Mouse (Mus musculus) mesoderm, embryonic 11.5 days (tissue): Measurements from ENCODE around the gene Rps16.

Source experiments
- DNase-seq: peaks from one replicate; pipeline ENCODE4 v3.0.0-alpha.2; 2012; ENCODE audit warnings: low read depth, low spot score

Gene Rps16

GRCm38 (mm10) chr7:28347746-28348145 is 2.7 kb upstream of the Rps16 start:
- no peak for DNase-seq

GRCm38 (mm10) chr7:28348601-28349000 is 1.9 kb upstream of the Rps16 start:
- no peak for DNase-seq

DNA sequence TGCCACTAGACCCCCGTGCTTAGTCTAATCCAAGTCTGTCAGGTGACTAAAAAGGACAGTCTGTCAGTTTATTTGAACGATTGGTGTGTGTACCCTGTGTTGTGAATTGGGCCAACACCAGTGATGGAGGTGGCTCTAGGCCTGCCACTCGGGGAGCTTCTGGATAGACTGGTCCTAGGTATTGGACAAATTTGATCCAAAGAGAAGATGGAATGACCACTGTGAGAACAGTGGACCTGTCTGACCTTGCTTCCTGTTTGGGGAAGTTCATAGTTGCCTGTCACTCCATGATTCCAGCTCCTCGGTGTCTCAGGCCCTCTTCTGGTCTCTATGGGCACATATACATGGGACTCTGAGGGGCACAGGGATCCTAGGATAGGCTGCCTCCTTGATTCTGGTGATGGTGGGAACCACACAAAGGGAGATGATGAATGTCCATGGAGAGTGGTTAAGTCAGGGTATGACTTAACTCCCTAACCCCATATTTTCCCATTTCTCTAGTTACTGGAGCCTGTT is 1.3 kb downstream of the Rps16 start:
- DNase-seq: no peak

GRCm38 (mm10) chr7:28353267-28353666 is 2.8 kb downstream of the Rps16 start:
- no peak for DNase-seq

DNA sequence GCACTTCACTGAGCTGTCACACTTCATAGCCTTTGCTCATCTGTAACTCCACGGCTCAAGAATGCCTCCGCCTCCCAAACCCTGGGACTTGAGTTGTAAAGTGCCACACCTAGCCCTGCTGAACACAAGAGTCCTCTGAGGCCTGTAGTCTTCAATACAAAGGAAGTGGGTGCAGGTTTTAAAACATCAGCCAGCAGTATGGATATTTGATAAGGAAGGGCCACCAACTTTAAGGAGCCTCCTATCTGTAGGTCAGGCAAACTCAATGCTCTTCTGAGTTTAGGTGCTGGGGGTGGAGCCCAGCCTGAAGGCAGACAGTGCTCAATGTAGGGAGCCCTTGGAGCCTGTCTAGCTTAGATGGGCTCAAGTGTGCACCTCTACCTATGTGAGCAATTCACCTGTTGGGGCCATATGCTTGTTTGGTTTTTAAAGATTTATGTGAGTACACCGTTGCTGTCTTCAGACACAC is 3.7 kb downstream of the Rps16 start:
- no peak for DNase-seq

DNA sequence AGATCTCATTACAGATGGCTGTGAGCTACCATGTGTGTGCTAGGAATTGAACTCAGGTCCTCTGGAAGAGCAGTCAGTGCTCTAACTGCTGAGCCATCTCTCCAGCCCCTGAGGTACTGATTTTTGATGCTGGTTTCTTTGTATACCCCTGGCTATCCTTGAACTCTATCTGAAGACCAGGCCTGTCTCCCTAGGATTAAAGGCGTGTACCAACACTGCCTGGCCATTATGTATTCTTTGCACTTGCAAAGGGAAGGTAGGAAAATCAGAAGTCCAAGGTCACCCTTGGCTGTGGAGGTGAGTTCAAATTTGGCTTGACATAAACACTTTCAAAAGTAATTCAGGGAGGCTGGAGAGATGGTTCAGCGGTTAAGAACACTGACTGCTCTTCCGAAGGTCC is 4.1 kb downstream of the Rps16 start:
- DNase-seq: no peak

DNA sequence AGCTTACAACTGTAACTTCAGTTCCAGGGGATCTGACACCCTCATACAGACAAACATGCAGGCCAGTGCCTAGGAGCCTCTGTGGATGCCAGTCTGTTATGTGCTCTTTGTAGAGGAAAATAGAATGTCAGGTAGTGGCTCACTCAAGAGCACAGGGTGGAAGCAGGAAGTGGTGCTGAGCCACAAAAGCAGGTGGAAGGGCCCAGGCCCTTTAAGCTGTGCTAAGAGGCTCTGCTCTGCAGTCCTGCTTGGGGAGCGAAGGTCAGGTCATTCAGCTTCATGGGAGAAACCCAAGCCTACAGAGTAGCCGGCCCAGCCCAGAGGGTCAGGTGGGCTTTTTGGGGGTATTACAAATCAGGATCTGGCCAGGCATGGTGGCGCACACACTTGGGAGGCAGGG is 4.8 kb downstream of the Rps16 start:
- no peak for DNase-seq

- peak; percentile 79 for DNase-seq
These were observed 6.5 kb downstream of the Rps16 start for GRCm38 (mm10) chr7:28356981-28357380.

GRCm38 (mm10) chr7:28357984-28358383 is 7.5 kb downstream of the Rps16 start:
- DNase-seq: no peak

DNA sequence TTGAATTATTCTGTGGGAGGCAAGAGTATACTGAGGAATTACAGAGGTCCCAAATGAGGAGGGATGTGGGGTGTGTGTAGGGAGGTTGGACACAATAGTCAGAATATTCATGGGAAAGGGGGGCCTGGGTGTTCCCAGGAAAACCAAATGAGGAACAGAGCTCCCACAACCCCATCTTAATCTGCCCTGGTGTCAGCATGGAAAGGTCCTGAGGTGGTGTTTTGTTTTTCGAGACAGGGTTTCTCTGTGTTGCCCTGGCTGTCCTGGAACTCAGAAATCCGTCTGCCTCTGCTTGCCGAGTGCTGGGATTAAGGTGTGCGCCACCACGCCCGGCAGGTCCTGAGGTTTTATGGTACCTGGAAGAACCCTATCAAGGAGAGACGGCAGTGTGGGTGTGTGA is 8.0 kb downstream of the Rps16 start:
- DNase-seq: no peak

DNA sequence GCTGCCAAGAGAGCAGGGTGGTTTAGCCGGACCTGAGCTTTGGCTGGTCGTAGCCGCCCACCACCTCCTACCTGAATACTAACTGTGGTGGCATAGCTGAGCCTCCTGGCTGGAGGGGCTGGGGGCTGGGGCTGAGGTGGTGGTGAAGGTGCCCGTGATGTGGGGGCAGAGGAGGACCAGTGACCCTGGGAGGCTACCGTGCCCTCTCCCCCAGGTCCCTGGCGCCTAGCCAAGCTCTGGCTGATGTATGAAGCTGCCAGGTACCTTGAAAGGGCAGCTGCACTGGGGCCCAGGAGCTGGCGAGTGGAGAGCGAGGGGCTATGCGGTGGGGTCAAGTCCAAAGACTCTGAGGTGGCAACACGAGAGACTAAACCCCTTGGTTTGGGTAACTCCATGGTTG is 9.4 kb downstream of the Rps16 start:
- DNase-seq: no peak

- no peak for DNase-seq
These were observed 9.8 kb downstream of the Rps16 start for GRCm38 (mm10) chr7:28360291-28360690.

GRCm38 (mm10) chr7:28361647-28362341 is 11.3 kb downstream of the Rps16 start:
- no peak for DNase-seq

GRCm38 (mm10) chr7:28362441-28363060 is 12.1 kb downstream of the Rps16 start:
- no peak for DNase-seq

DNA sequence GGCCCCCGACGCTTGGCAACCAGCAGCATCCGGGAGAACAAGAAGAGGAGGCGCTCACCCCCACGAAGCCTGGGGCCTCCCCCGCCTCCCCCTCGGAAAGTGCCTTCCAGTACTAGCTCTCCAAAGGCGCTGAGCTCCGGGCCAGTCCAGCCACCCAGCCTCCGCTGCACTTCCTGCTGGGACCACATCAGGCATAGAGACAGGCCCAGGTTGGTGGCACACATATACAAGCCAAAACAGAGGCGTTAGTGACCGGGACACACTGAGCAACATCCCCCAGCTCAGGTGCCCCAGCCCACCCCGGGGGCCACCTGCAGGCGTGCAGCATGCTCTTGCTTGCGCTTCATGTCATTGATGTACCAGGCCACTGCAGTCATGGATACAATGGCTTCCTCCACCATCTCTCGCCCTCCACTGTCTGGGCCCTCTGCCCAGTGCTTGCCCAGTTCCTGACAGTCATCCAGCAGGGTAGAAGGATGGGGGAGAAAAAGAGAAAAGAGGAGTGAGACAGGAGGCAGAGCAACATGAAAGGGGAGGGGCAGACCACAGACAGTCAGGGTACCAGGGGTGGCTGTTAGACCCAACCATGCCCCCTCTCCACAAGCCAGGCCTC is 17.3 kb downstream of the Rps16 start:
- DNase-seq: no peak

DNA sequence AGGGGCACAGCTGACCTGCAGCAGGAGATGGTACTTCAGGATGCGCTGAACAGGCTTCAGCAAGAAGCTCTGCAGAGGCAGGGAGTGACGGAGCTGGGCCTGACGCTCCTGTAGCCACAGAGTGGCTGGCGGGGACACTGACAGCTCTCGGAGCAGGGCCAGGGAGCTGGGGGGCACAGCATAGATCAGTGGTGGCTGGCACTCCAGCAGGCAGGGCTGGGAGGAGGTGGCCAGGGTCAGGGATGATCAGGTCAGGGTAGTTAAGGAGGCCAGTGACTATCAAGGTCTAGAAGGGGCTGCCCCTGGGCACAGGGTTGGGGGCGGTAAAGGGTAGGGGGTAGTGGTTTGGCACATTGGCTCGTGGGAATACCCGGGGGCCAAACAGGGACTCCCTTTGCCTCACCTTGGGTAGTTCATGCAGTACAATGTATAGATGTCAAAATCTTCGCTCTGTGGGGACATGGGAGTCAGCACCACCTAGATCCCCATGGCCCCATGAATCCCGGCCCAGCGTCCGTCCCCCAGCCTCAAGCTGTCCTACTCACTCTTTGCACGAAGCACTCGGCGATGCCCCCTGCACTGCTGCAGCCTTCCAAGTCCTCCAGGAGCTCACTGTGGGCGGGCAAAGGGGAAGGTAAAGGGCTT is 17.9 kb downstream of the Rps16 start:
- DNase-seq: no peak

GRCm38 (mm10) chr7:28370051-28370450 is 19.6 kb downstream of the Rps16 start:
- no peak for DNase-seq

DNA sequence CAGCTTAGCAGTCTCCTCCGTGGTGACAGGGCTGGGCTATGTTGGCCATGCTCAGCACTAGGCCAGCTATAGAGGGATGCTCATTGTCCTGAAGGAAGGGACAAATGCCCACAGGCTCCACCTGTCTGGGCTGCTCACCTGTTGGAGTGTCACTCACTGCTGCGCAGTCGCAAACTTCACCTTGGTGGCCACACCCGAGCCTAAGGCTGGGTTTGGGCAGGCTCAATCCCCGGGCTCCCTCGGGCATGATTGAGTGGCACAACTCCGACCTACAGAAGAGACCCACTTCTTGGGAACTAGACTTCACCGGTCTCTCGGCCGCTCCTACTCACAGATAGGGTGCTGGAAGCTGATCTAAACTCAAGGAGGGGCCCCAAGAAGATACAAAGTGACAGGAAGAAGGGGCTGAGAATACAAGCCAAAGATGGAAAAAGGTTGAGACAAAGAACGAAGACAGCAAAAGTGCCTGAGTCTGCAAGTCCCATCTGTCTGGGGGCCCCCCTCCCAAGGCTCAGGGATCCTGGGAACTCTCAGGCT is 20.6 kb downstream of the Rps16 start:
- DNase-seq: no peak

DNA sequence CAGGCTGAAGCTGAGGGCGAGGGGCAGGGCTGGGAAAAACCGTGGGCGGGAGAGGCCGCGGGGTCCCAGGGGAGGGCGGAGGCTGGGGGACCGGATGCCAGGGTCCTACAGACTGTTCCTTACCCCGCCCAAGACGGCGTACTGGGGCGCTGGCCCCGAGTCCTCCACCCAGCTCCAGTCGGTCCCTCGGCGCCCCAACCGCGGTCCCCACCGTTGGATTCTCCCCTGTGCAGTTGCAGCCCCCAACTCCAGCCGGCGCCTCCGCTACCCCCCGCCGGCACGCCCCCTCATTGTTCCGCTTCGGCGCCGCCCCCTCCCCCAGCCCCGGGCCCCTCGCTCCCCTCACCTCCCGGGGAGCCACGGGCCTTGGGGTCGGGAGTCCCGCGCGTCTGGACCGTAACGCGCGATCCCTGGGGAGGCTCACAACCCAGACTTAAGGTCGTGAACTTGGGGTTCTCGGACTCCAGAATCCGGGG is 21.1 kb downstream of the Rps16 start:
- peak; percentile 43 for DNase-seq

DNA sequence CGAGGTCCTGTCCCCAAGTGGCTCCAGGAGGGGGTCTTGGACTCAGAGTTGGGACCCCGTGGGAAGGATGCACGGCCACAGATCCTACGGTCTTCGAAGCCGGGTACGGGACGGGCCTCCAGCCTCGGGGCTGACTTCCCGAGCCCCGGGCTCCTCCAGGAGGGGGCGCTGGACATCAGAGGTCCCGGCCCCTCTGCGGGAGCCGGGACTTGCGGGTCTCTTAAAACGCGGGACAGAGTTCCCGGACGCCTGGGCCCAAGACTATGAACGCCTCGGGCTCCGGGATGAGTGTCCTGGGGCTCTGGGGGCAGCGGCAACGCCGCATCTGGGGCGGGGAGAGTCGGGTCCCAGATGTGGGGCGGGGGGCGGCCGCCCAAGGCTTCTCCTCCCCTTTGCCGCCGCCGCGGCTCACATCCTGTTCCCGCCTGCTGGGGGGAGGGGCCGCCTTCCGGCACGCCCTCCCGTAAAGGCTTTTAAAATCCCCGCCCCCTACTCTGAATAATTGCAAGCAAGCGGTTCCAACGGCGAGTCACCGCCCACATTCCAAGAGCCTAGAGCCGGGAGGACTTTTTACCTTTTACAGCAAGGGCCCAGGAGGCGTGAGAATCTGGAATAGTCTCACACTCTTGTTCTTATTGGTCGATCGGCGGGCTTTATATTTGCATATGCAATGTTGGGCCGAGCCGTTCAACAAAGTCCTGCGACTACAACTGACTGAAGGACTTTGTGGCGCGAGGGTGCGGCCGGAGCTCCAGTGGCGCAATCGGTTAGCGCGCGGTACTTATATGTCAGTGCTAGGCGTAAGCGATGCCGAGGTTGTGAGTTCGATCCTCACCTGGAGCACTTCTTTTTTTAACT is 22.0 kb downstream of the Rps16 start, which contains the start of gene Plekhg2:
Gene Plekhg2, minus strand, starts transcription at position 349 of the 858 bp plus-strand sequence.
- peak; percentile 99 for DNase-seq

GRCm38 (mm10) chr7:28373131-28373581 is 22.7 kb downstream of the Rps16 start:
- peak; percentile 92 for DNase-seq
